Mouse (Mus musculus) gastrocnemius, adult 2 months (tissue): Measurements from ENCODE around the gene Asb15. TPM values are rescaled to one million over a fixed set of nuclear protein-coding genes. Genes with fewer than 3 reads are reported as not detected.

ENCODE experiments used
- DNase-seq: peaks from one replicate; pipeline ENCODE4 v3.0.0; 2022
- H3K27ac ChIP-seq: fragments of 200-600 bp; 2 replicates; pipeline ENCODE4 v1.8.1; 2022; ENCODE audit warnings: mild to moderate bottlenecking
- H3K4me3 ChIP-seq: fragments of 200-600 bp; 2 replicates; pipeline ENCODE4 v1.8.1; 2022; ENCODE audit warnings: mild to moderate bottlenecking, moderate library complexity
- CTCF ChIP-seq: fragments of 200-600 bp; IDR thresholded peaks from 2 replicates; pipeline ENCODE4 v1.8.1; 2022; ENCODE audit warnings: antibody characterized with exemption, mild to moderate bottlenecking, moderate library complexity
- intact Hi-C: fragments of 180-260 bp; cut with DNase I; formaldehyde crosslinking; loops from one replicate; pipeline ENCODE4 v1.15.1; 2025
- long read RNA-seq, 2 experiments: library from polyadenylated mRNA; stranded (forward); transcript quantifications; one replicate each; pipeline ENCODE4 v2.0.0; 2021
- total RNA-seq, 2 experiments: library from RNA; stranded (reverse); gene quantifications; 2 replicates each; pipeline ENCODE4 v1.2.3; 2021

The Asb15 gene
- total RNA-seq, result 10 to 100 TPM; 34.9 to 54.5 TPM
- long read RNA-seq, experiment 1, partial matches to known transcripts, result 4 of 34 reads
- long read RNA-seq, experiment 1, other reads (novel, unspliced or antisense), result 30 of 34 reads
- long read RNA-seq, experiment 2, partial matches to known transcripts, result 1 of 33 reads
- long read RNA-seq, experiment 2, other reads (novel, unspliced or antisense), result 32 of 33 reads

GRCm38 (mm10) chr6:24528064-24528243, at the start of gene Asb15:
Gene Asb15 (plus strand): TSS chr6:24528144.
- H3K27ac ChIP-seq, result peak within 1 kb of the TSS; percentile 94
- DNase-seq, result no peak
- no peak for TF ChIP-seq CTCF
- intact Hi-C loops, result no loop called here
- H3K4me3 ChIP-seq, result peak within 1 kb of the TSS; percentile 81

GRCm38 (mm10) chr6:24486530-24486929, 41.4 kb upstream of the Asb15 start:
- Histone ChIP-seq H3K4me3 (no peak overlapping the region), H3K27ac (no peak overlapping the region)
- no peak for DNase-seq
- intact Hi-C loops, result no loop called here
- TF ChIP-seq CTCF, result no peak

GRCm38 (mm10) chr6:24490341-24490740, 37.6 kb upstream of the Asb15 start:
- intact Hi-C loops, result loop anchor here (5.0 kb wide), 1 partner anchor 232 kb away; no protein-coding TSS in a partner anchor
- peak; percentile 86 for TF ChIP-seq CTCF
- H3K27ac ChIP-seq, result no peak overlapping the region
- no peak overlapping the region for H3K4me3 ChIP-seq
- no peak for DNase-seq

GRCm38 (mm10) chr6:24504141-24504540, 23.8 kb upstream of the Asb15 start:
- DNase-seq, result no peak
- intact Hi-C loops, result no loop called here
- Histone ChIP-seq H3K27ac (no peak overlapping the region), H3K4me3 (no peak overlapping the region)
- TF ChIP-seq CTCF, result no peak

GRCm38 (mm10) chr6:24514552-24515284, 13.2 kb upstream of the Asb15 start, which contains the start of gene Iqub:
Gene Iqub (minus strand): TSS chr6:24515067.
- DNase-seq, result peak; percentile 63
- Histone ChIP-seq H3K27ac (no peak within 1 kb of the TSS), H3K4me3 (no peak within 1 kb of the TSS)
- TF ChIP-seq CTCF, result no peak
- intact Hi-C loops, result no loop called here

- peak; percentile 73 for TF ChIP-seq CTCF
- no peak for DNase-seq
- intact Hi-C loops, result no loop called here
- H3K27ac ChIP-seq, result no peak overlapping the region
- no peak overlapping the region for H3K4me3 ChIP-seq
Observed at GRCm38 (mm10) chr6:24516197-24516596, 11.7 kb upstream of the Asb15 start.

GRCm38 (mm10) chr6:24525705-24526104, 2.2 kb upstream of the Asb15 start:
- no peak for DNase-seq
- intact Hi-C loops, result loop anchor here (2.0 kb wide), 1 partner anchor 137 kb away; no protein-coding TSS in a partner anchor
- TF ChIP-seq CTCF, result no peak
- H3K27ac ChIP-seq, result no peak overlapping the region
- peak overlapping the region; percentile 81 for H3K4me3 ChIP-seq

- peak; percentile 96 for DNase-seq
- Histone ChIP-seq H3K4me3 (peak within 1 kb of the TSS; percentile 81), H3K27ac (peak within 1 kb of the TSS; percentile 94)
- intact Hi-C loops, result loop anchor here (2.0 kb wide), 1 partner anchor 135 kb away; no protein-coding TSS in a partner anchor
- TF ChIP-seq CTCF, result no peak
Observed at GRCm38 (mm10) chr6:24527155-24528063, 535 bp upstream of the Asb15 start, which contains the start of gene Ndufa5. Gene Ndufa5 (minus strand): TSS chr6:24528013.

- peak; percentile 74 for TF ChIP-seq CTCF
- peak overlapping the region; percentile 82 for H3K27ac ChIP-seq
- peak overlapping the region; percentile 50 for H3K4me3 ChIP-seq
- peak; percentile 34 for DNase-seq
- intact Hi-C loops, result loop anchor here (1.0 to 5.0 kb wide), 4 partner anchors 37 to 192 kb away; no protein-coding TSS in a partner anchor
Observed at GRCm38 (mm10) chr6:24530166-24530565, 2.2 kb downstream of the Asb15 start.

- Histone ChIP-seq H3K27ac (peak overlapping the region; percentile 82), H3K4me3 (peak overlapping the region; percentile 50)
- no peak for TF ChIP-seq CTCF
- peak; percentile 45 for DNase-seq
- intact Hi-C loops, result loop anchor here (1.0 to 5.0 kb wide), 4 partner anchors 36 to 191 kb away; no protein-coding TSS in a partner anchor
Observed at GRCm38 (mm10) chr6:24530711-24531420, 2.9 kb downstream of the Asb15 start.

- intact Hi-C loops, result loop anchor here (5.0 kb wide), 3 partner anchors 34 to 189 kb away; no protein-coding TSS in a partner anchor
- DNase-seq, result no peak
- H3K4me3 ChIP-seq, result no peak overlapping the region
- TF ChIP-seq CTCF, result peak; percentile 48
- peak overlapping the region; percentile 82 for H3K27ac ChIP-seq
Observed at GRCm38 (mm10) chr6:24532804-24533203, 4.9 kb downstream of the Asb15 start.

- Histone ChIP-seq H3K27ac (no peak overlapping the region), H3K4me3 (no peak overlapping the region)
- intact Hi-C loops, result no loop called here
- TF ChIP-seq CTCF, result no peak
- DNase-seq, result no peak
Observed at GRCm38 (mm10) chr6:24538435-24538834, 10.5 kb downstream of the Asb15 start.
